Mouse (Mus musculus): ENCODE measurements around the gene Tceal1. TPM values are rescaled to one million over a fixed set of nuclear protein-coding genes. Genes with fewer than 3 reads are reported as not detected.

Gene Tceal1
- total RNA-seq, 2 experiments from 2014 or later: 9.5 to 9.8 TPM

- DNase-seq (ENCODE audit: low spot score in 2 of 2): no peak
Observed at GRCm38 (mm10) chrX:136744663-136745062, 36.9 kb downstream of the Tceal1 start.

DNA sequence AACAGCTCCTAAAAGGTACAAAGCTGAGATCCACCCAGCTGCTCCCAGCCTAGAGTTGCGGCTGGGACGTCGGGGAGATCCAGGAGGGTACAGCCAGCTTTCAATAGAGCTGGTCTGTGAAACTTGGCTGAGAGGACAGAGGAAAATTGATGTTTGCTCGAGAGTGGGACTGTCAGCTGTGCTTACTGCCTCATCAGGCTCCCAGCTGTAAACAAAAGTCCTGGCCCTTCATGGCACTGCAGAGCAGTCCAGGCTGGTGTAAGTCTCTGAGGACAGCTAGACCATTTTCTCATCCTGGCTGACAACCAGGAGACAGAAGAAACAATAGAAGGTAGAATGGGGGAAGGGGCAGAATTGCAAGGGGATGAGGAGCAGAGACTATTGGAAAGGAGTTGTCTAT is 41.5 kb downstream of the Tceal1 start:
- no peak for DNase-seq (ENCODE audit: low spot score in 2 of 2)

- no peak for DNase-seq (ENCODE audit: low spot score in 2 of 2)
Observed at GRCm38 (mm10) chrX:136755464-136755863, 47.7 kb downstream of the Tceal1 start.

Other genes starting within 250 kb of the Tceal1 start
- not detected for gene Kir3dl1, start 190.0 kb upstream of the Tceal1 start, total RNA-seq (2021)
- not detected for gene Kir3dl2, start 163.9 kb upstream of the Tceal1 start, total RNA-seq (2021)
- 10 to 100 TPM; 31.1 to 40.5 TPM for gene Tceal3, start 117.1 kb upstream of the Tceal1 start, total RNA-seq (2021)
- gene Morf4l2, start 35.7 kb downstream of the Tceal1 start, total RNA-seq (2021): 100 to 1,000 TPM; 354 to 367 TPM
- not detected for gene Glra4, start 72.2 kb downstream of the Tceal1 start, total RNA-seq (2021)
- gene Plp1, start 114.7 kb downstream of the Tceal1 start, total RNA-seq (2021): 10 to 100 TPM; 20.0 to 20.7 TPM
- under 1 TPM; 0.84 to 0.90 TPM for gene Rab9b, start 160.8 kb downstream of the Tceal1 start, total RNA-seq (2021)
- not detected for gene H2bfm, start 219.3 kb downstream of the Tceal1 start, total RNA-seq (2021)

Measured in adrenal gland, postnatal 4 days (tissue).